Mouse (Mus musculus) CH12.LX (cell line): ENCODE measurements around the gene Map2k1. TPM values are rescaled to one million over a fixed set of nuclear protein-coding genes. Genes with fewer than 3 reads are reported as not detected.
"Not testable (repeated sequence)": the region's sequence is repeated elsewhere in the genome, so short reads cannot be mapped to it uniquely, and the experiment has no call there.

ENCODE experiments used
- DNase-seq: peaks from one replicate; pipeline ENCODE4 v3.0.0-alpha.2; 2013; ENCODE audit errors: extremely low read depth
- H3K27ac ChIP-seq: 2 replicates; pipeline ENCODE4 v1.5.1; 2012; ENCODE audit warnings: low read depth, mild to moderate bottlenecking, control low read depth, moderate library complexity; ENCODE audit not compliant: insufficient read depth
- H3K27me3 ChIP-seq: replicated peaks from 2 replicates; pipeline ENCODE3; 2012; ENCODE audit warnings: inconsistent platforms
- H3K36me3 ChIP-seq, 2 experiments: replicated peaks in 1 of 2; 2 replicates each; pipeline versions ENCODE3 to v1.6.1; 2012; ENCODE audit warnings: inconsistent platforms in 1 of 2, low read length in 1 of 2, mild to moderate bottlenecking in 1 of 2, mixed read lengths in 1 of 2, moderate library complexity in 1 of 2; ENCODE audit not compliant: control insufficient read depth in 1 of 2, insufficient read depth in 1 of 2
- H3K4me1 ChIP-seq, 2 experiments: 2 replicates each; pipeline ENCODE4 v1.6.1; 2012; ENCODE audit warnings: inconsistent platforms in 1 of 2, moderate library complexity in 1 of 2; ENCODE audit not compliant: insufficient read depth in 2 of 2, control insufficient read depth in 1 of 2
- H3K4me2 ChIP-seq: 2 replicates; pipeline ENCODE4 v1.6.1; 2012; ENCODE audit warnings: low read depth, mild to moderate bottlenecking, control low read depth; ENCODE audit not compliant: poor library complexity, insufficient read depth, severe bottlenecking
- H3K4me3 ChIP-seq, 3 experiments: fragments of 150-350 bp in 1 of 3; sonication (generic) in 1 of 3; replicated peaks in 1 of 3; 2 replicates each; pipeline versions ENCODE3 to v1.5.1; 2011 to 2012; ENCODE audit warnings: low read depth in 2 of 3, low read length in 2 of 3, mild to moderate bottlenecking in 2 of 3, moderate library complexity in 2 of 3, control low read depth in 1 of 3, improper control_type of control experiment in 1 of 3, inconsistent platforms in 1 of 3, mixed read lengths in 1 of 3; ENCODE audit not compliant: poor library complexity in 1 of 3
- H3K79me2 ChIP-seq: replicated peaks from 2 replicates; pipeline ENCODE4 v1.6.1; 2012; ENCODE audit warnings: mild to moderate bottlenecking, moderate library complexity; ENCODE audit not compliant: control insufficient read depth, poor library complexity, insufficient read depth, severe bottlenecking; ENCODE audit errors: extremely low read depth
- H3K9ac ChIP-seq: 2 replicates; pipeline ENCODE4 v1.6.1; 2012; ENCODE audit warnings: low read depth, mild to moderate bottlenecking, control low read depth, moderate library complexity; ENCODE audit not compliant: insufficient read depth
- H3K9me3 ChIP-seq: replicated peaks from 2 replicates; pipeline ENCODE3; 2012; ENCODE audit warnings: low read length, inconsistent platforms, mixed read lengths
- BHLHE40 ChIP-seq: IDR thresholded peaks from 2 replicates; pipeline ENCODE4 v1.6.1; 2011; ENCODE audit warnings: mild to moderate bottlenecking, low read depth, low read length, improper control_type of control experiment
- CHD1 ChIP-seq: IDR thresholded peaks from 2 replicates; pipeline ENCODE4 v1.6.1; 2012; ENCODE audit warnings: low read depth, low read length, improper control_type of control experiment, inconsistent platforms
- E2F4 ChIP-seq: IDR thresholded peaks from 2 replicates; pipeline ENCODE4 v1.6.1; 2011; ENCODE audit warnings: low read depth, low read length, improper control_type of control experiment; ENCODE audit not compliant: insufficient replicate concordance
- ELF1 ChIP-seq: IDR thresholded peaks from 2 replicates; pipeline ENCODE4 v1.6.1; 2014; ENCODE audit warnings: low read depth, mild to moderate bottlenecking, inconsistent platforms, low read length, improper control_type of control experiment
- EP300 ChIP-seq: IDR thresholded peaks from 2 replicates; pipeline ENCODE4 v1.6.1; 2011; ENCODE audit warnings: low read length, improper control_type of control experiment
- GABPA ChIP-seq: IDR thresholded peaks from 2 replicates; pipeline ENCODE4 v1.6.1; 2012; ENCODE audit warnings: low read depth, low read length, improper control_type of control experiment, inconsistent platforms; ENCODE audit not compliant: insufficient replicate concordance
- JUN ChIP-seq: IDR thresholded peaks from 2 replicates; pipeline ENCODE4 v1.6.1; 2011; ENCODE audit warnings: low read depth, mild to moderate bottlenecking, low read length, improper control_type of control experiment, moderate library complexity; ENCODE audit not compliant: insufficient read depth
- MAX ChIP-seq: IDR thresholded peaks from 2 replicates; pipeline ENCODE4 v1.6.1; 2011; ENCODE audit warnings: low read length, improper control_type of control experiment
- MAZ ChIP-seq: IDR thresholded peaks from 2 replicates; pipeline ENCODE4 v1.6.1; 2012; ENCODE audit warnings: low read depth, mild to moderate bottlenecking, inconsistent platforms, low read length, improper control_type of control experiment, moderate library complexity
- MYC ChIP-seq: IDR thresholded peaks from 2 replicates; pipeline ENCODE4 v1.6.1; 2011; ENCODE audit warnings: low read depth, mild to moderate bottlenecking, improper control_type of control experiment, low read length
- NELFE ChIP-seq: IDR thresholded peaks from 2 replicates; pipeline ENCODE4 v1.6.1; 2011; ENCODE audit warnings: low read depth, low read length, improper control_type of control experiment
- POLR2A ChIP-seq: IDR thresholded peaks from 2 replicates; pipeline ENCODE4 v1.6.1; 2011; ENCODE audit warnings: low read depth, mild to moderate bottlenecking, improper control_type of control experiment, low read length
- POLR2AphosphoS2 ChIP-seq: IDR thresholded peaks from 2 replicates; pipeline ENCODE4 v1.6.1; 2011; ENCODE audit warnings: low read depth, low read length, improper control_type of control experiment
- SIN3A ChIP-seq: IDR thresholded peaks from 2 replicates; pipeline ENCODE4 v1.6.1; 2012; ENCODE audit warnings: low read length, improper control_type of control experiment, inconsistent platforms
- SMC3 ChIP-seq: IDR thresholded peaks from 2 replicates; pipeline ENCODE4 v1.6.1; 2011; ENCODE audit warnings: low read depth, low read length, improper control_type of control experiment
- TBP ChIP-seq: conservative IDR thresholded peaks from 2 replicates; pipeline ENCODE4 v1.6.1; 2011; ENCODE audit warnings: low read depth, low read length, improper control_type of control experiment
- ZKSCAN1 ChIP-seq: IDR thresholded peaks from 2 replicates; pipeline ENCODE4 v1.6.1; 2012; ENCODE audit warnings: low read depth, inconsistent platforms, low read length, improper control_type of control experiment, borderline replicate concordance
- ZMIZ1 ChIP-seq: IDR thresholded peaks from 2 replicates; pipeline ENCODE4 v1.6.1; 2012; ENCODE audit warnings: low read depth, mild to moderate bottlenecking, inconsistent platforms, low read length, improper control_type of control experiment
- ZNF384 ChIP-seq: IDR thresholded peaks from 2 replicates; pipeline ENCODE4 v1.6.1; 2012; ENCODE audit warnings: low read depth, low read length, improper control_type of control experiment, inconsistent platforms
- dilution Hi-C: fragments of 300-500 bp; cut with MboI; formaldehyde crosslinking; loops from 2 replicates; pipeline ENCODE4 v1.14.3; 2020; ENCODE audit warnings: low sequenced_read_pairs; ENCODE audit not compliant: extremely low pct_unique_long_range_greater_than_20kb, extremely low pct_ligation_motif_present
- in situ Hi-C: fragments of 300-500 bp; cut with MboI; formaldehyde crosslinking; loops from 3 replicates; pipeline ENCODE4 v1.14.3; 2019; ENCODE audit warnings: low sequenced_read_pairs, low pct_ligation_motif_present, low pct_unique_long_range_greater_than_20kb, mixed read lengths
- polyA plus RNA-seq: library from polyadenylated mRNA; unstranded; fragments of >175 nt; gene quantifications from 2 replicates; pipeline ENCODE4 v1.2.1, GENCODE M21; 2012; ENCODE audit warnings: low read depth; ENCODE audit not compliant: insufficient read length
- total RNA-seq, 2 experiments: library from RNA; depleted of rRNA; stranded (reverse); fragments of 300-350 nt in 1 of 2; fragments of >200 nt in 1 of 2; gene quantifications; 2 replicates each; pipeline ENCODE4 v1.2.3; 2012 to 2014

Gene Map2k1
- total and polyA plus RNA-seq, 3 experiments: 56.3 to 122 (median 74.0) TPM

GRCm38 (mm10) chr9:64172145-64172815 lies 81.2 kb downstream of the Map2k1 start:
- Histone ChIP-seq H3K4me3 (peak overlapping the region; percentile 91 to 96 (median 92)), H3K9me3 (no peaks in the 10 kb centered on the region), H3K4me2 (peak overlapping the region; percentile 98; the same call in 1 of the 2 replicates), H3K4me1 (peaks cover 0 to 35% of the 10 kb centered on the region in 2 experiments; a peak in 2 of 4 replicates), H3K79me2 (peaks cover 71% of the 10 kb centered on the region), H3K9ac (peak overlapping the region; percentile 78), H3K27ac (peak overlapping the region; percentile 76), H3K27me3 (no peaks in the 10 kb centered on the region), H3K36me3 (peaks cover 26 to 53% of the 10 kb centered on the region in 2 experiments)
- in situ Hi-C loops: no loop called here
- DNase-seq: no peak
- dilution Hi-C loops: no loop called here
- TF ChIP-seq CHD1: peak; percentile 71; the same call in 1 of the 2 replicates
- TF ChIP-seq MAZ: no peak

- DNase-seq, H3K4me2 ChIP-seq, dilution Hi-C loops, H3K27ac ChIP-seq, in situ Hi-C loops, H3K27me3 ChIP-seq, H3K9ac ChIP-seq, H3K9me3 ChIP-seq: not testable (repeated sequence)
- Histone ChIP-seq H3K4me1 (peaks cover 0 to 17% of the 10 kb centered on the region in 2 experiments; a peak in 2 of 4 replicates), H3K36me3 (peaks cover 7 to 52% of the 10 kb centered on the region in 2 experiments), H3K79me2 (peaks cover 51% of the 10 kb centered on the region)
- peak; percentile 59 for TF ChIP-seq ZNF384
- TF ChIP-seq, all 38 proteins: peak for 1; not testable (repeated sequence) for 37
- not testable (repeated sequence) for H3K4me3 ChIP-seq
Measured at GRCm38 (mm10) chr9:64169967-64170366, 83.5 kb downstream of the Map2k1 start.

GRCm38 (mm10) chr9:64160471-64160870 lies 93.0 kb downstream of the Map2k1 start:
- H3K36me3 ChIP-seq: peaks cover 45 to 85% of the 10 kb centered on the region in 2 experiments
- no peak overlapping the region for H3K4me2 ChIP-seq
- in situ Hi-C loops (no loop called here), dilution Hi-C loops (no loop called here)
- H3K27me3 ChIP-seq: no peaks in the 10 kb centered on the region
- 0 out of 2 replicates have a peak, but pooled peaks cover 6% of the 10 kb centered on the region for H3K79me2 ChIP-seq
- no peak overlapping the region for H3K27ac ChIP-seq
- DNase-seq: no peak
- no peak overlapping the region for H3K9ac ChIP-seq
- H3K4me3 ChIP-seq: no peak overlapping the region
- no peak for TF ChIP-seq TBP
- no peak for TF ChIP-seq NELFE
- TF ChIP-seq EP300: no peak
- TF ChIP-seq MAZ: no peak
- no peak for TF ChIP-seq POLR2AphosphoS2
- TF ChIP-seq E2F4: no peak
- TF ChIP-seq BHLHE40: no peak
- TF ChIP-seq GABPA: no peak
- TF ChIP-seq ZKSCAN1: no peak
- no peak for TF ChIP-seq ELF1
- TF ChIP-seq ZMIZ1: no peak
- no peak for TF ChIP-seq SMC3
- no peak for TF ChIP-seq MYC
- no peak for TF ChIP-seq POLR2A
- TF ChIP-seq JUN: no peak
- no peak for TF ChIP-seq MAX
- TF ChIP-seq SIN3A: no peak
- no peaks in the 10 kb centered on the region for H3K9me3 ChIP-seq
- H3K4me1 ChIP-seq: no peaks in the 10 kb centered on the region
